Mouse (Mus musculus): ENCODE data around the gene Bpgm. TPM values are rescaled to one million over a fixed set of nuclear protein-coding genes. Genes with fewer than 3 reads are reported as not detected.

Bpgm gene
- polyA plus RNA-seq (2012; rRNA removed), result 44.0 and 50.0 TPM in 2 replicates

- DNase-seq (ENCODE audit: low read depth, low spot score), result peak; percentile 99
- under 1% methylated on average over 35 of the region's 35 CpGs for WGBS
Measured at GRCm38 (mm10) chr6:34475974-34476794, at the start of gene Bpgm. Gene Bpgm, plus strand, starts transcription at chr6:34476207.

GRCm38 (mm10) chr6:34439006-34439405 lies 37.0 kb upstream of the Bpgm start:
- 58% methylated on average over 2 of the region's 2 CpGs for WGBS
- DNase-seq (ENCODE audit: low read depth, low spot score), result no peak

GRCm38 (mm10) chr6:34441556-34442257 lies 34.3 kb upstream of the Bpgm start:
- no peak for DNase-seq (ENCODE audit: low read depth, low spot score)
- WGBS, result 59% methylated on average over 9 of the region's 9 CpGs

GRCm38 (mm10) chr6:34443791-34444190 lies 32.2 kb upstream of the Bpgm start:
- no peak for DNase-seq (ENCODE audit: low read depth, low spot score)

GRCm38 (mm10) chr6:34447961-34448360 lies 28.0 kb upstream of the Bpgm start:
- 3% methylated on average over 2 of the region's 2 CpGs for WGBS
- DNase-seq (ENCODE audit: low read depth, low spot score), result peak; percentile 60

More at GRCm38 (mm10) chr6:34443791-34444190, 32.2 kb upstream of the Bpgm start:
- 40% methylated on average over 2 of the region's 2 CpGs for WGBS

- DNase-seq (ENCODE audit: low read depth, low spot score), result no peak
- WGBS, result 92% methylated on average over 1 of the region's 1 CpGs
Measured at GRCm38 (mm10) chr6:34448696-34449095, 27.3 kb upstream of the Bpgm start.

GRCm38 (mm10) chr6:34452963-34453770 lies 22.8 kb upstream of the Bpgm start:
- WGBS, result 55% methylated on average over 7 of the region's 7 CpGs
- DNase-seq (ENCODE audit: low read depth, low spot score), result no peak

GRCm38 (mm10) chr6:34459456-34459855 lies 16.6 kb upstream of the Bpgm start:
- DNase-seq (ENCODE audit: low read depth, low spot score), result no peak

GRCm38 (mm10) chr6:34460651-34461050 lies 15.4 kb upstream of the Bpgm start:
- no peak for DNase-seq (ENCODE audit: low read depth, low spot score)
- WGBS, result 46% methylated on average over 4 of the region's 4 CpGs

- WGBS, result 83% methylated on average over 4 of the region's 4 CpGs
Measured at GRCm38 (mm10) chr6:34463582-34463981, 12.4 kb upstream of the Bpgm start.

GRCm38 (mm10) chr6:34471434-34472110 lies 4.4 kb upstream of the Bpgm start:
- DNase-seq (ENCODE audit: low read depth, low spot score), result no peak
- 51% methylated on average over 12 of the region's 12 CpGs for WGBS

More at GRCm38 (mm10) chr6:34463582-34463981, 12.4 kb upstream of the Bpgm start:
- DNase-seq (ENCODE audit: low read depth, low spot score), result no peak

- WGBS, result 85% methylated on average over 1 of the region's 1 CpGs
- no peak for DNase-seq (ENCODE audit: low read depth, low spot score)
Measured at GRCm38 (mm10) chr6:34473346-34473745, 2.7 kb upstream of the Bpgm start.

GRCm38 (mm10) chr6:34474031-34474430 lies 2.0 kb upstream of the Bpgm start:
- WGBS, result 69% methylated on average over 3 of the region's 3 CpGs
- no peak for DNase-seq (ENCODE audit: low read depth, low spot score)

GRCm38 (mm10) chr6:34475391-34475790 lies 616 bp upstream of the Bpgm start:
- DNase-seq (ENCODE audit: low read depth, low spot score), result no peak
- 12% methylated on average over 6 of the region's 6 CpGs for WGBS

GRCm38 (mm10) chr6:34478036-34478435 lies 2.0 kb downstream of the Bpgm start:
- 43% methylated on average over 7 of the region's 7 CpGs for WGBS
- no peak for DNase-seq (ENCODE audit: low read depth, low spot score)

GRCm38 (mm10) chr6:34478677-34479360 lies 2.8 kb downstream of the Bpgm start:
- no peak for DNase-seq (ENCODE audit: low read depth, low spot score)
- whole genome bisulfite sequencing, result 19% methylated on average over 6 of the region's 6 CpGs

- 17% methylated on average over 8 of the region's 8 CpGs for WGBS
- DNase-seq (ENCODE audit: low read depth, low spot score), result no peak
Measured at GRCm38 (mm10) chr6:34479531-34479930, 3.5 kb downstream of the Bpgm start.

- WGBS, result 9% methylated on average over 4 of the region's 4 CpGs
- DNase-seq (ENCODE audit: low read depth, low spot score), result no peak
Measured at GRCm38 (mm10) chr6:34480749-34481148, 4.7 kb downstream of the Bpgm start.

GRCm38 (mm10) chr6:34481349-34481748 lies 5.3 kb downstream of the Bpgm start:
- 45% methylated on average over 6 of the region's 6 CpGs for WGBS
- DNase-seq (ENCODE audit: low read depth, low spot score), result no peak
